Mouse (Mus musculus) lung, embryonic 14.5 days (tissue): ENCODE data around the gene Hoga1. TPM values are rescaled to one million over a fixed set of nuclear protein-coding genes. Genes with fewer than 3 reads are reported as not detected.

Experiments
- ATAC-seq: fragments of 200-750 bp; cut with Nextera tagmentation; 2 replicates; pipeline ENCODE4 v1.8.0; 2017; ENCODE audit warnings: mild to moderate bottlenecking, moderate TSS enrichment, moderate library complexity; ENCODE audit not compliant: insufficient read depth
- DNase-seq: peaks from one replicate; pipeline ENCODE4 v3.0.0-alpha.2; 2015
- H3K27ac ChIP-seq: fragments of 300-500 bp; sonication (generic); 2 replicates; pipeline ENCODE4 v1.5.1; 2014; ENCODE audit warnings: low read depth, mild to moderate bottlenecking, moderate library complexity
- H3K27me3 ChIP-seq: fragments of 300-500 bp; sonication (generic); 2 replicates; pipeline ENCODE4 v1.6.1; 2014; ENCODE audit warnings: low read length, control low read depth; ENCODE audit not compliant: insufficient read depth
- H3K36me3 ChIP-seq: fragments of 300-500 bp; sonication (generic); 2 replicates; pipeline ENCODE4 v1.6.1; 2014; ENCODE audit warnings: control low read depth; ENCODE audit not compliant: insufficient read depth
- H3K4me1 ChIP-seq: fragments of 300-500 bp; sonication (generic); 2 replicates; pipeline ENCODE4 v1.6.1; 2014; ENCODE audit warnings: antibody characterized with exemption, control low read depth; ENCODE audit not compliant: insufficient read depth
- H3K4me2 ChIP-seq: fragments of 300-500 bp; sonication (generic); 2 replicates; pipeline ENCODE4 v1.6.1; 2014; ENCODE audit warnings: mild to moderate bottlenecking
- H3K4me3 ChIP-seq: fragments of 300-500 bp; sonication (generic); 2 replicates; pipeline ENCODE4 v1.5.1; 2014; ENCODE audit warnings: low read depth, low read length
- H3K9ac ChIP-seq: fragments of 300-500 bp; sonication (generic); 2 replicates; pipeline ENCODE4 v1.6.1; 2014
- H3K9me3 ChIP-seq: fragments of 300-500 bp; sonication (generic); 2 replicates; pipeline ENCODE4 v1.6.1; 2016; ENCODE audit warnings: low read depth, low read length, control low read depth
- CTCF ChIP-seq: IDR thresholded peaks from 2 replicates; pipeline ENCODE4 v1.5.1; 2016; ENCODE audit warnings: antibody characterized with exemption, low read depth
- WGBS: fragments of 180-500 bp; shearing (Covaris S2); extraction: QIAGEN DNeasy Blood & Tissue Kit; methylation state at CpG from one replicate; pipeline ENCODE4 v1.1.7; 2014; 5-methylcytosine and 5-hydroxymethylcytosine counted together
- polyA plus RNA-seq: library from polyadenylated mRNA; unstranded; fragments of >200 nt; fragmentation: Nextera tagmentation; extraction: Ambion mirVana; gene quantifications from 2 replicates; pipeline ENCODE4 v1.2.1, GENCODE M21; 2014

Gene Hoga1
- polyA plus RNA-seq, 1 experiment from 2014 or later: 1.2 TPM

GRCm38 (mm10) chr19:42090637-42091141 lies 45.3 kb downstream of the Hoga1 start:
- Histone ChIP-seq H3K4me1 (peaks cover 3% of the 10 kb centered on the region), H3K9ac (peak overlapping the region; percentile 84), H3K27ac (peak overlapping the region; percentile 87), H3K4me2 (peak overlapping the region; percentile 85), H3K4me3 (peak overlapping the region; percentile 92), H3K36me3 (peaks cover 14% of the 10 kb centered on the region; the same call in 1 of the 2 replicates), H3K27me3 (no peaks in the 10 kb centered on the region), H3K9me3 (no peaks in the 10 kb centered on the region)
- ATAC-seq (peak; percentile 75), DNase-seq (peak; percentile 49)
- WGBS: under 1% methylated on average over 52 of the region's 52 CpGs
- no peak for TF ChIP-seq CTCF

GRCm38 (mm10) chr19:42099406-42099805 lies 54.0 kb downstream of the Hoga1 start:
- H3K36me3 ChIP-seq: peaks cover 34% of the 10 kb centered on the region
- H3K4me3 ChIP-seq: no peak overlapping the region
- no peak overlapping the region for H3K27ac ChIP-seq
- no peaks in the 10 kb centered on the region for H3K27me3 ChIP-seq
- no peak for TF ChIP-seq CTCF
- H3K9ac ChIP-seq: no peak overlapping the region
- DNase-seq (no peak), ATAC-seq (no peak)
- no peak overlapping the region for H3K4me2 ChIP-seq
- no peaks in the 10 kb centered on the region for H3K9me3 ChIP-seq
- H3K4me1 ChIP-seq: no peaks in the 10 kb centered on the region
- 86% methylated on average over 3 of the region's 3 CpGs for WGBS

- H3K9ac ChIP-seq: no peak overlapping the region
- no peak overlapping the region for H3K4me3 ChIP-seq
- ATAC-seq (no peak), DNase-seq (no peak)
- no peaks in the 10 kb centered on the region for H3K9me3 ChIP-seq
- no peaks in the 10 kb centered on the region for H3K27me3 ChIP-seq
- 93% methylated on average over 9 of the region's 9 CpGs for WGBS
- no peak overlapping the region for H3K27ac ChIP-seq
- H3K36me3 ChIP-seq: peaks cover 40% of the 10 kb centered on the region
- TF ChIP-seq CTCF: no peak
- no peaks in the 10 kb centered on the region for H3K4me1 ChIP-seq
- no peak overlapping the region for H3K4me2 ChIP-seq
These were observed 59.3 kb downstream of the Hoga1 start for GRCm38 (mm10) chr19:42104681-42105080.

- no peak overlapping the region for H3K4me2 ChIP-seq
- H3K9ac ChIP-seq: no peak overlapping the region
- no peaks in the 10 kb centered on the region for H3K9me3 ChIP-seq
- ATAC-seq: no peak
- peak overlapping the region; percentile 58 for H3K27ac ChIP-seq
- no peak overlapping the region for H3K4me3 ChIP-seq
- 72% methylated on average over 4 of the region's 4 CpGs for WGBS
- peak; percentile 37 for DNase-seq
- H3K36me3 ChIP-seq: peaks cover 68% of the 10 kb centered on the region
- no peaks in the 10 kb centered on the region for H3K4me1 ChIP-seq
- no peak for TF ChIP-seq CTCF
- H3K27me3 ChIP-seq: no peaks in the 10 kb centered on the region
These were observed 70.4 kb downstream of the Hoga1 start for GRCm38 (mm10) chr19:42115783-42116335.

- no peak overlapping the region for H3K4me3 ChIP-seq
- H3K36me3 ChIP-seq: peaks cover 88% of the 10 kb centered on the region
- 93% methylated on average over 9 of the region's 9 CpGs for WGBS
- H3K4me2 ChIP-seq: no peak overlapping the region
- H3K27ac ChIP-seq: no peak overlapping the region
- H3K4me1 ChIP-seq: no peaks in the 10 kb centered on the region
- H3K27me3 ChIP-seq: no peaks in the 10 kb centered on the region
- no peak for TF ChIP-seq CTCF
- ATAC-seq (no peak), DNase-seq (no peak)
- no peaks in the 10 kb centered on the region for H3K9me3 ChIP-seq
- H3K9ac ChIP-seq: no peak overlapping the region
These were observed 72.7 kb downstream of the Hoga1 start for GRCm38 (mm10) chr19:42118142-42118541.

- H3K36me3 ChIP-seq: peaks cover 88% of the 10 kb centered on the region
- DNase-seq: no peak
- 72% methylated on average over 5 of the region's 5 CpGs for WGBS
- no peaks in the 10 kb centered on the region for H3K27me3 ChIP-seq
- H3K27ac ChIP-seq: no peak overlapping the region
- H3K4me3 ChIP-seq: no peak overlapping the region
- no peak for ATAC-seq
- H3K4me1 ChIP-seq: no peaks in the 10 kb centered on the region
- no peak overlapping the region for H3K9ac ChIP-seq
- TF ChIP-seq CTCF: no peak
- no peak overlapping the region for H3K4me2 ChIP-seq
- H3K9me3 ChIP-seq: no peaks in the 10 kb centered on the region
These were observed 73.2 kb downstream of the Hoga1 start for GRCm38 (mm10) chr19:42118596-42118995.

GRCm38 (mm10) chr19:42120451-42120850 lies 75.0 kb downstream of the Hoga1 start:
- no peaks in the 10 kb centered on the region for H3K27me3 ChIP-seq
- H3K4me3 ChIP-seq: no peak overlapping the region
- TF ChIP-seq CTCF: no peak
- no peak overlapping the region for H3K9ac ChIP-seq
- DNase-seq (no peak), ATAC-seq (no peak)
- H3K27ac ChIP-seq: no peak overlapping the region
- no peaks in the 10 kb centered on the region for H3K9me3 ChIP-seq
- no peak overlapping the region for H3K4me2 ChIP-seq
- 89% methylated on average over 8 of the region's 8 CpGs for WGBS
- no peaks in the 10 kb centered on the region for H3K4me1 ChIP-seq
- H3K36me3 ChIP-seq: peaks cover 87% of the 10 kb centered on the region

Other genes with a start within 250 kb of the Hoga1 start
- 39.2 and 40.9 TPM in 2 replicates for gene Arhgap19, start 243.6 kb upstream of the Hoga1 start, polyA plus RNA-seq
- 4.4 and 4.5 TPM in 2 replicates for gene Frat1, start 215.6 kb upstream of the Hoga1 start, polyA plus RNA-seq
- 2.4 and 2.6 TPM in 2 replicates for gene Frat2, start 197.5 kb upstream of the Hoga1 start, polyA plus RNA-seq
- 13.6 and 15.6 TPM in 2 replicates for gene Rrp12, start 149.4 kb upstream of the Hoga1 start, polyA plus RNA-seq
- gene Pgam1, start 133.7 kb upstream of the Hoga1 start, polyA plus RNA-seq: 662 and 692 TPM in 2 replicates
- 84.5 and 93.0 TPM in 2 replicates for gene Exosc1, start 112.2 kb upstream of the Hoga1 start, polyA plus RNA-seq
- gene Zdhhc16, start 112.1 kb upstream of the Hoga1 start, polyA plus RNA-seq: 73.4 and 80.8 TPM in 2 replicates
- 35.6 and 41.7 TPM in 2 replicates for gene Mms19, start 64.5 kb upstream of the Hoga1 start, polyA plus RNA-seq
- gene Ubtd1, start 63.8 kb upstream of the Hoga1 start, polyA plus RNA-seq: 13.1 TPM in 2 replicates
- gene Ankrd2, start 9.6 kb upstream of the Hoga1 start, polyA plus RNA-seq: 0.17 and 0.41 TPM in 2 replicates
- gene 4933411K16Rik, start 6.6 kb downstream of the Hoga1 start, polyA plus RNA-seq: 0.18 TPM in 1 of 2 replicates, not detected in the other
- gene Morn4, start 40.7 kb downstream of the Hoga1 start, polyA plus RNA-seq: 24.8 and 25.0 TPM in 2 replicates
- 32.8 and 34.3 TPM in 2 replicates for gene Pi4k2a, start 44.9 kb downstream of the Hoga1 start, polyA plus RNA-seq
- gene Avpi1, start 83.4 kb downstream of the Hoga1 start, polyA plus RNA-seq: 44.3 and 51.6 TPM in 2 replicates
- gene Marveld1, start 101.8 kb downstream of the Hoga1 start, polyA plus RNA-seq: 18.6 and 25.4 TPM in 2 replicates
- gene Zfyve27, start 118.3 kb downstream of the Hoga1 start, polyA plus RNA-seq: 15.2 and 16.8 TPM in 2 replicates
- gene Sfrp5, start 156.6 kb downstream of the Hoga1 start, polyA plus RNA-seq: 0.28 and 1.0 TPM in 2 replicates
- gene Golga7b, start 202.0 kb downstream of the Hoga1 start, polyA plus RNA-seq: 0.08 TPM in 1 of 2 replicates, not detected in the other